In the genomic region with DNA sequence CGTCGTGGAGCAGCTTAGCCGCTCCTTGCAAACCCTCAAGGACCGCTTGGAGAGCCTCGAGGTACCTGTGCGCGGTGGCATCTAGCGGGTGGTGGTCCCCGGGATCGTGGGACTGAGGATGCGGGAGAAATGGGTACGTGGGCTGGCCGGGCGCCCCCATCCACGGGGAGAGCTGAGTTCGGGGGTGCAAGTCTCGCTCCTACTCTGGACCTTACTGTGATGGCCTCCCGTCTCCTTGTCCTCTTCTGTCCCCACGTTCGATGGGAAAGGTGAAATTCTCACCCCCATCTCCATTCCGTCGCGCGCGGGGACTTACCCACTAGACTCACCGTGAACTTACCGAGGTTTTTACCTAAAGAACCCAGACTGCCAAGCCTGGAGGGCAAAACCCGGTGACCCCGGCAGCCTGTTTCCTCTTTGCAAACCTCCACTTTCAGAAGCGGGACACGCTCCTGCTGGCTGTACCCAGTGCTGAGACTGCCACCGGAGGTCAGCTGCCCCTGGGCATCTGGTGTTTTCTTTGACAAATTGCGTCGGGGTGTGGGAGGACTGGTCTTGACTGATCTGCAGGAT, we compare ENCODE assay signal across 9 mouse cellular contexts. TPM values are rescaled to one million over a fixed set of nuclear protein-coding genes. Genes with fewer than 3 reads are reported as not detected.
DNase-seq lines count a peak whose midpoint lies in the region; ATAC-seq and TF ChIP-seq lines count a peak whose summit lies in the region.
"Had no signal": no experiment of that assay in that cellular context is flagged by ENCODE, and none has a peak within 500 bp of the region (broad histone marks: within the 10 kb centered on the region; RNA-seq: fewer than 3 reads in every experiment).

No protein-coding gene starts in this region.

- peak overlapping the region; percentile 49 for H3K9ac ChIP-seq in forebrain, embryonic 16.5 days (replicated peaks; ENCODE audit: low read depth, low read length)
- peak overlapping the region; percentile 59 for H3K9ac ChIP-seq in midbrain, embryonic 13.5 days (replicated peaks)

- peaks cover 23% of the 10 kb centered on the region for H3K27me3 ChIP-seq in E14TG2a.4 (ENCODE audit: insufficient read depth, low read length)
- H3K27me3 ChIP-seq in forebrain, embryonic 16.5 days (replicated peaks; ENCODE audit: control insufficient read depth, insufficient read depth, low read length), result peaks cover 19% of the 10 kb centered on the region; the same call in 1 of the 2 replicates
- H3K27me3 ChIP-seq in midbrain, embryonic 13.5 days, result peaks cover 49% of the 10 kb centered on the region

- DNase-seq in cerebellum, postnatal 25 days, result peak; percentile 12 to 26
- no peak for DNase-seq in cerebellum, adult 11-12 months
- DNase-seq in adrenal gland, postnatal 14 days, result no peak
- DNase-seq: spleen, adult 18-20 months had no signal

- TF ChIP-seq CTCF in E14TG2a.4 (conservative IDR thresholded peaks at IDR 0.05; ENCODE audit: low read length), result no peak

- H3K36me3 ChIP-seq in E14TG2a.4 (ENCODE audit: insufficient read depth, low read length), result peaks cover 24% of the 10 kb centered on the region
- no peaks in the 10 kb centered on the region for H3K36me3 ChIP-seq in forebrain, embryonic 16.5 days (ENCODE audit: control insufficient read depth, insufficient read depth)
- no peaks in the 10 kb centered on the region for H3K36me3 ChIP-seq in midbrain, embryonic 13.5 days

- H3K4me2 ChIP-seq in forebrain, embryonic 16.5 days (ENCODE audit: low read length), result peak overlapping the region; percentile 70
- H3K4me2 ChIP-seq in midbrain, embryonic 13.5 days (replicated peaks), result peak overlapping the region; percentile 63

- under 1% methylated on average over 34 of the region's 34 CpGs for WGBS in forebrain, embryonic 16.5 days
- WGBS in midbrain, embryonic 13.5 days, result 1% methylated on average over 34 of the region's 34 CpGs

- H3K27ac ChIP-seq in forebrain, embryonic 16.5 days (ENCODE audit: low read length), result no peak overlapping the region
- H3K27ac ChIP-seq in midbrain, embryonic 13.5 days, result 0 out of 2 replicates have a peak overlapping the region, but pooled peaks have one; percentile 21

- no peak for ATAC-seq in forebrain, embryonic 16.5 days
- ATAC-seq in midbrain, embryonic 13.5 days, result peak; percentile 22; the same call in 1 of the 2 replicates
- no peak for ATAC-seq in erythroid progenitor cell, adult 5-6 weeks (replicated peaks; ENCODE audit: low FRiP score, poor library complexity, severe bottlenecking)
- no peak for ATAC-seq in erythroblast, adult 5-6 weeks (replicated peaks; ENCODE audit: low FRiP score, poor library complexity, severe bottlenecking)

- no peaks in the 10 kb centered on the region for H3K9me3 ChIP-seq in E14TG2a.4 (ENCODE audit: low read length)
- H3K9me3 ChIP-seq in forebrain, embryonic 16.5 days (ENCODE audit: control insufficient read depth, low read length), result no peaks in the 10 kb centered on the region
- H3K9me3 ChIP-seq in midbrain, embryonic 13.5 days, result no peaks in the 10 kb centered on the region

- peaks cover 70% of the 10 kb centered on the region for H3K4me1 ChIP-seq in E14TG2a.4 (replicated peaks; ENCODE audit: low read depth, low read length)
- peaks cover 35% of the 10 kb centered on the region for H3K4me1 ChIP-seq in forebrain, embryonic 16.5 days (replicated peaks; ENCODE audit: control insufficient read depth, insufficient read depth, low read length)
- peaks cover 58% of the 10 kb centered on the region for H3K4me1 ChIP-seq in midbrain, embryonic 13.5 days (replicated peaks)

- H3K4me3 ChIP-seq in E14TG2a.4 (replicated peaks; ENCODE audit: low read length), result peak overlapping the region; percentile 86
- peak overlapping the region; percentile 49 for H3K4me3 ChIP-seq in forebrain, embryonic 16.5 days (replicated peaks; ENCODE audit: low read length)
- peak overlapping the region; percentile 44 for H3K4me3 ChIP-seq in midbrain, embryonic 13.5 days (replicated peaks)

RNA-seq across cellular contexts. Expression of gene Nptx2, which starts 0.8 kb away (rescaled TPM):
- 1.2 and 2.6 TPM in 2 replicates for polyA plus RNA-seq in forebrain, embryonic 16.5 days (2015; fragmentation: Nextera tagmentation; extraction: Ambion mirVana)
- 2.4 and 3.0 TPM in 2 replicates for polyA plus RNA-seq in midbrain, embryonic 13.5 days (2015; fragmentation: Nextera tagmentation; extraction: Ambion mirVana)
- not detected in 2 replicates for total RNA-seq in erythroid progenitor cell, adult 5-6 weeks (2015; ENCODE audit: low replicate concordance)
- not detected in 2 replicates for total RNA-seq in erythroid progenitor cell, adult 5-6 weeks (2017; ENCODE audit: low replicate concordance)
- total RNA-seq in adrenal gland, postnatal 14 days (2021), result 0.96 and 1.7 TPM in 2 replicates
- total RNA-seq in erythroblast, adult 5-6 weeks (2015; ENCODE audit: low replicate concordance), result not detected in 2 replicates
- total RNA-seq in erythroblast, adult 5-6 weeks (2017; ENCODE audit: low replicate concordance), result not detected in 2 replicates

Comparison
In these comparisons a context has a peak if more than half of its experiments do, and no peak if none do; other contexts are left out.
1. DNase-seq: peak in cerebellum, postnatal 25 days (2 of 2); none in cerebellum, adult 11-12 months (single experiment) and adrenal gland, postnatal 14 days (single experiment).
2. Peak in every context shown above with its lines, with median percentiles within 50 percentile points of each other: H3K4me3 ChIP-seq.